Mouse (Mus musculus): ENCODE measurements around the gene Daam1. TPM values are rescaled to one million over a fixed set of nuclear protein-coding genes. Genes with fewer than 3 reads are reported as not detected.
A peak's percentile ranks its signal among the peaks of the same experiment; 100 is the strongest.

Gene Daam1
- polyA plus RNA-seq (2012; rRNA removed) = 9.3 and 10.7 TPM in 2 replicates
- 11.3 and 11.8 TPM in 2 replicates for polyA plus RNA-seq (2014; fragmentation: Nextera tagmentation; extraction: Ambion mirVana)

DNA sequence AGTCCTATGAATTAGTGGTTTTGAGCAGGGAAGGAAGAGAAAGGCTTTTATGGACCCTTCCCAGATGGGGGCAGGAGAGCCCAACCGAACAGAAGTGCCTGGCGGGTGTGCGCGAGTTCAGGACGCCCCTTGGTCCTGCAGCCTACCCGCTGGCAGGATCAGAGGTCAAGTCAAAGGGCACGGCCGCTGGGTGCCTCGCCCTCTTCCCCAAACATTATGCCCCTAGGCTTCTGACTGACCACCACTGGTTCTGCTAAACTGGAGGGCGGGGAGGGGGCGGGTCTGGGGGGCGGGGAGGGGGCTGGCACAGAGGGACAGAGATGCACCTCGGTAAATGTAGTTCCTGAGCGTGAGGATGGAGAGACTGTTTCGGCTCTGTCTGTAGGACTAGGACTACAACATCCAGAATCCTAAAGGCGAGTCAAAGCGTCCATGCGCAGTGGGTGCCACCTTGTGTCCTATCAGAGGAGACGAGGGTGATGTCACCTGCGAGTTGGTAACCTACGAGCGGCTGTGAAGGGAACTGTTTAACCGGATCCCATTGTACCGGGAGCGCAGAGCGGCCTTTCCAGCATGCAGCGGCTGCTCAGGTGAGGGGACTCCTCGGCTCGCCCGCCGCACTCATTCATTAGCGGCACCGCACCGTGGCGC, at the start of gene Daam1:
Gene Daam1 (plus strand): TSS at position 472 of the 651 bp plus-strand sequence.
- Histone ChIP-seq H3K27ac (replicated peaks; ENCODE audit: low read depth, low read length) (peak within 1 kb of the TSS; percentile 88), H3K9me3 (ENCODE audit: control insufficient read depth, low read length) (no peaks in the 10 kb centered on the region), H3K27me3 (ENCODE audit: control insufficient read depth, insufficient read depth, low read length) (no peaks in the 10 kb centered on the region), H3K4me2 (replicated peaks; ENCODE audit: low read depth, low read length, severe bottlenecking) (peak within 1 kb of the TSS; percentile 97), H3K36me3 (ENCODE audit: control insufficient read depth, insufficient read depth, low read length) (no peaks in the 10 kb centered on the region), H3K4me1 (ENCODE audit: control insufficient read depth, insufficient read depth, low read length) (peaks cover 14% of the 10 kb centered on the region), H3K4me3 (replicated peaks; ENCODE audit: low read length) (peak within 1 kb of the TSS; percentile 81), H3K9ac (ENCODE audit: low read depth, low read length, severe bottlenecking) (peak within 1 kb of the TSS; percentile 82)
- peak; percentile 100 for DNase-seq (ENCODE audit: low spot score)
- TF ChIP-seq POLR2A (IDR thresholded peaks at IDR 0.05; ENCODE audit: borderline replicate concordance, extremely low read depth, insufficient read depth, insufficient read length) = peak; percentile 76; the same call in 1 of the 2 replicates
- under 1% methylated on average over 35 of the region's 35 CpGs for whole genome bisulfite sequencing
- peak; percentile 100 for ATAC-seq (ENCODE audit: low FRiP score, low read depth)

DNA sequence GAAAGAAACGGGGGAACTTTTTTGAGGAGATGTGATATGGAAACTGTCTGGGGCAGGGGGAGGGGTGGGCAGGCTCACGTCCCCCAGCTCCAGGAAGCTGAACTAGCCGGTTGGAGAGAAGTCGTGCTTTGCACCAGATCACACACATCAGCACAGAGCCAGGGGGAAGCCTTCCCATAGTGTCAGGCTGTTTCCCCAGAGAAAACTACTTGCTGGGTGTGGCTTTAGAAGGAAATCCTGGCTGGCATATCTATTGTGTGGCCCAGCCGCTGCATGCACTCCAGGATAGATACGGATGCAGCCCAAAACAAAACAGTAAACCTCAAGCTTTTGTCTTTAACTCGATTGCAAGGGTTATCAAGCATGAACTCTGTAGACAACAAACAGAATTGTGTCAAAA, 49.7 kb upstream of the Daam1 start:
- H3K4me3 ChIP-seq (replicated peaks; ENCODE audit: low read length) = no peak overlapping the region
- ATAC-seq (ENCODE audit: low FRiP score, low read depth) (no peak), DNase-seq (ENCODE audit: low spot score) (no peak)
- no peak overlapping the region for H3K9ac ChIP-seq (ENCODE audit: low read depth, low read length, severe bottlenecking)
- H3K36me3 ChIP-seq (ENCODE audit: control insufficient read depth, insufficient read depth, low read length) = no peaks in the 10 kb centered on the region
- WGBS = 52% methylated on average over 7 of the region's 7 CpGs
- peaks cover 9% of the 10 kb centered on the region; the same call in 1 of the 2 replicates for H3K4me1 ChIP-seq (ENCODE audit: control insufficient read depth, insufficient read depth, low read length)
- no peak overlapping the region for H3K27ac ChIP-seq (replicated peaks; ENCODE audit: low read depth, low read length)
- H3K9me3 ChIP-seq (ENCODE audit: control insufficient read depth, low read length) = no peaks in the 10 kb centered on the region
- TF ChIP-seq POLR2A (IDR thresholded peaks at IDR 0.05; ENCODE audit: borderline replicate concordance, extremely low read depth, insufficient read depth, insufficient read length) = no peak
- no peak overlapping the region for H3K4me2 ChIP-seq (replicated peaks; ENCODE audit: low read depth, low read length, severe bottlenecking)
- no peaks in the 10 kb centered on the region for H3K27me3 ChIP-seq (ENCODE audit: control insufficient read depth, insufficient read depth, low read length)

DNA sequence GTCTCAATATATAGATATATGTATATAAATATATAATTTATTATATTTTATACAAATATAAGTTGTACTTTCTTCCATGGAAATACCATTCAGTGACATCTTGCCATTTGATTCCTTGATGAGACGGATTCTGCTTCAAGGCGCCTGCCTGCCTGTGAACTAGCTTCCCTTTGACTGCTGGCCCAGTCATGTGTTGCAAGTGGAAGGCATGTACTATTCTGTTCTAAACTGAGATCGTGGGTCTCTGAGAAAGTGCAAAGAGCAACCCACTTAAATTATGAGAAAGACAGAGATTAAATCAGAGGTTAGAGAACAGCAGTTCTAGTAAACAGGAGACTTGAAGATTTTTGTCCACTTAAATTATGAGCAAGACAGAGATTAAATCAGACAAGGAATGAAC, 46.9 kb upstream of the Daam1 start:
- no peak overlapping the region for H3K4me3 ChIP-seq (replicated peaks; ENCODE audit: low read length)
- no peaks in the 10 kb centered on the region for H3K9me3 ChIP-seq (ENCODE audit: control insufficient read depth, low read length)
- WGBS = 88% methylated on average over 3 of the region's 3 CpGs
- no peak overlapping the region for H3K27ac ChIP-seq (replicated peaks; ENCODE audit: low read depth, low read length)
- no peak for ATAC-seq (ENCODE audit: low FRiP score, low read depth)
- no peak overlapping the region for H3K4me2 ChIP-seq (replicated peaks; ENCODE audit: low read depth, low read length, severe bottlenecking)
- H3K36me3 ChIP-seq (ENCODE audit: control insufficient read depth, insufficient read depth, low read length) = no peaks in the 10 kb centered on the region
- H3K4me1 ChIP-seq (ENCODE audit: control insufficient read depth, insufficient read depth, low read length) = peaks cover 4% of the 10 kb centered on the region; the same call in 1 of the 2 replicates
- no peak for TF ChIP-seq POLR2A (IDR thresholded peaks at IDR 0.05; ENCODE audit: borderline replicate concordance, extremely low read depth, insufficient read depth, insufficient read length)
- H3K27me3 ChIP-seq (ENCODE audit: control insufficient read depth, insufficient read depth, low read length) = no peaks in the 10 kb centered on the region
- H3K9ac ChIP-seq (ENCODE audit: low read depth, low read length, severe bottlenecking) = no peak overlapping the region
- DNase-seq (ENCODE audit: low spot score) = no peak

DNA sequence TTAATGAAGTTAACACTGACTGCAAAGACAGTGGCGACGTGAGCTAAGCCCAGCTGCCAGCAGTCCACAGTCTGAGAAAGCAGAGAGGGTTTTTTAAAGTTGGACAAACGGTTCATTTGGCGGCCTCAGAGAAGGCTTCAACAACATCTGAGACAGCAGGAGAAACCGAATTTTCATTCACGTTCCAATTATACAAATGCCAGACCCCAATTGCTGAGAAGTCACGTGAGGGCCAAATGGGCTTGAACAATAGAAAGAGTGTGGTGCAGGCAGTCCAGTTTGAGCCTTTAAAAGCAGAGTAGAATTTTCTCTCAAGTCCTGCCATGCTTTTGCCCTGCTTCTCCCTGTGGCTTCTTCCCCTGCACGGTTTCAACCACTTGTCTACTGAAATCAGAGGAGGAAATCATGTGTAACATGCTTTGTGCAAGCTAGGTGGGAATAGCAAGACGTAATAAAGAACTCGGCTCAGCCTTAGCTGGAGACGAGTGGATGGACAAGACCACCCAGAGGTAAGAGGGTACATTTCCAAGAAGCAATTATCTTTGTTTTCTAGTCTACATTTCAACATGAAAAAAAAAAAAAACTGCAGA, 46.1 kb upstream of the Daam1 start:
- no peak overlapping the region for H3K4me2 ChIP-seq (replicated peaks; ENCODE audit: low read depth, low read length, severe bottlenecking)
- no peaks in the 10 kb centered on the region for H3K9me3 ChIP-seq (ENCODE audit: control insufficient read depth, low read length)
- no peaks in the 10 kb centered on the region for H3K27me3 ChIP-seq (ENCODE audit: control insufficient read depth, insufficient read depth, low read length)
- 61% methylated on average over 11 of the region's 11 CpGs for WGBS
- no peak overlapping the region for H3K4me3 ChIP-seq (replicated peaks; ENCODE audit: low read length)
- H3K36me3 ChIP-seq (ENCODE audit: control insufficient read depth, insufficient read depth, low read length) = no peaks in the 10 kb centered on the region
- no peak overlapping the region for H3K9ac ChIP-seq (ENCODE audit: low read depth, low read length, severe bottlenecking)
- H3K27ac ChIP-seq (replicated peaks; ENCODE audit: low read depth, low read length) = no peak overlapping the region
- peaks cover 1% of the 10 kb centered on the region; the same call in 1 of the 2 replicates for H3K4me1 ChIP-seq (ENCODE audit: control insufficient read depth, insufficient read depth, low read length)
- DNase-seq (ENCODE audit: low spot score) = no peak
- ATAC-seq (ENCODE audit: low FRiP score, low read depth) = no peak
- no peak for TF ChIP-seq POLR2A (IDR thresholded peaks at IDR 0.05; ENCODE audit: borderline replicate concordance, extremely low read depth, insufficient read depth, insufficient read length)

DNA sequence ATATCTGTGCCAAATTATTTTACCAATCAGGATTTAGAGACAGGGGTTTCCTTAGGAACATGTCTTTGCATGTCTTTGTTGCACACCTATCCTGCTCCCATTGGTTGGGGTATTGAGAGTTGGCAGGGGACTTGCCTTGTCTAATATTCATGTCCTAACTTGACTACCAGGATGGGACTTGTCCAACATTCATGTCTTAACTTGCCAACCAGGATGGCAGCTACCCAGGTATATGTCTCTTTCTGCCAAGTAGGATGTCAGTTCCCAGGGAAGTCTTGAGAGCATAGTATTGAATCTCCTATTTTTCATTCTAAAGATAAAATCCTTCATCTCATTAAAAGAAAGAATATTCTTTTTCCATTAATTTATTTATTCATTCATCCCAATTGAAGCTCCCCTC, 44.4 kb upstream of the Daam1 start:
- no peak for TF ChIP-seq POLR2A (IDR thresholded peaks at IDR 0.05; ENCODE audit: borderline replicate concordance, extremely low read depth, insufficient read depth, insufficient read length)
- no peaks in the 10 kb centered on the region for H3K36me3 ChIP-seq (ENCODE audit: control insufficient read depth, insufficient read depth, low read length)
- H3K27ac ChIP-seq (replicated peaks; ENCODE audit: low read depth, low read length) = no peak overlapping the region
- no peak for DNase-seq (ENCODE audit: low spot score)
- no peak overlapping the region for H3K4me3 ChIP-seq (replicated peaks; ENCODE audit: low read length)
- no peak for ATAC-seq (ENCODE audit: low FRiP score, low read depth)
- no peaks in the 10 kb centered on the region for H3K4me1 ChIP-seq (ENCODE audit: control insufficient read depth, insufficient read depth, low read length)
- no peak overlapping the region for H3K4me2 ChIP-seq (replicated peaks; ENCODE audit: low read depth, low read length, severe bottlenecking)
- no peaks in the 10 kb centered on the region for H3K27me3 ChIP-seq (ENCODE audit: control insufficient read depth, insufficient read depth, low read length)
- no peak overlapping the region for H3K9ac ChIP-seq (ENCODE audit: low read depth, low read length, severe bottlenecking)
- H3K9me3 ChIP-seq (ENCODE audit: control insufficient read depth, low read length) = no peaks in the 10 kb centered on the region

All from limb, embryonic 14.5 days (tissue).